Mouse (Mus musculus): Measurements from ENCODE around the gene Dhrs7b.

- no peak for TF ChIP-seq CTCF (IDR thresholded peaks at IDR 0.05; ENCODE audit: extremely low read depth, insufficient read depth, insufficient read length, insufficient replicate concordance)
- TF ChIP-seq POLR2A (IDR thresholded peaks at IDR 0.05; ENCODE audit: low read depth, low read length): no peak
Observed at GRCm38 (mm10) chr11:60808286-60809070, 22.0 kb upstream of the Dhrs7b start.
